Mouse (Mus musculus) heart, adult 2 months (tissue): ENCODE measurements around the gene Sh3tc1. TPM values are rescaled to one million over a fixed set of nuclear protein-coding genes. Genes with fewer than 3 reads are reported as not detected.
A peak's percentile ranks its signal among the peaks of the same experiment; 100 is the strongest.

Experiments
- DNase-seq, 2 experiments: peaks; one replicate each; pipeline ENCODE4 v3.0.0; 2021
- H3K27ac ChIP-seq: fragments of 200-600 bp; 2 replicates; pipeline ENCODE4 v1.8.1; 2022
- H3K27me3 ChIP-seq: fragments of 200-500 bp; 2 replicates; pipeline ENCODE4 v1.6.1; 2012; ENCODE audit warnings: mild to moderate bottlenecking, low read length, inconsistent platforms, mixed read lengths; ENCODE audit not compliant: control insufficient read depth, insufficient read depth
- H3K36me3 ChIP-seq: fragments of 200-500 bp; 2 replicates; pipeline ENCODE4 v1.6.1; 2012; ENCODE audit warnings: low read length, inconsistent platforms; ENCODE audit not compliant: control insufficient read depth, insufficient read depth
- H3K4me1 ChIP-seq: fragments of 200-500 bp; 2 replicates; pipeline ENCODE4 v1.6.1; 2011; ENCODE audit warnings: low read length; ENCODE audit not compliant: control insufficient read depth, insufficient read depth
- H3K4me3 ChIP-seq: fragments of 200-600 bp; 2 replicates; pipeline ENCODE4 v1.8.1; 2022
- H3K79me2 ChIP-seq: fragments of 200-500 bp; replicated peaks from 2 replicates; pipeline ENCODE4 v1.6.1; 2012; ENCODE audit warnings: mild to moderate bottlenecking, inconsistent platforms, low read length, moderate library complexity, mixed read lengths; ENCODE audit not compliant: control insufficient read depth, insufficient read depth
- H3K9ac ChIP-seq: fragments of 200-500 bp; 2 replicates; pipeline ENCODE4 v1.6.1; 2012; ENCODE audit warnings: low read depth, mild to moderate bottlenecking, control low read depth, inconsistent platforms, low read length, mixed read lengths
- CTCF ChIP-seq: fragments of 200-600 bp; IDR thresholded peaks from 2 replicates; pipeline ENCODE4 v1.8.1; 2022; ENCODE audit warnings: antibody characterized with exemption, mild to moderate bottlenecking, moderate library complexity
- EP300 ChIP-seq: fragments of 200-500 bp; IDR thresholded peaks from 2 replicates; pipeline ENCODE4 v1.6.1; 2011; ENCODE audit warnings: low read depth, low read length, control low read depth; ENCODE audit not compliant: insufficient read depth
- POLR2A ChIP-seq: fragments of 200-500 bp; IDR thresholded peaks from 2 replicates; pipeline ENCODE4 v1.6.1; 2011; ENCODE audit warnings: mild to moderate bottlenecking, low read depth, low read length, control low read depth; ENCODE audit not compliant: insufficient read depth
- WGBS: fragments of 180-500 bp; shearing (Covaris S2); methylation state at CpG from one replicate; pipeline ENCODE4 v1.1.7; 2018; 5-methylcytosine and 5-hydroxymethylcytosine counted together
- intact Hi-C: fragments of 180-260 bp; cut with DNase I; formaldehyde crosslinking; loops from one replicate; pipeline ENCODE4 v1.15.1; 2025
- long read RNA-seq: library from polyadenylated mRNA; stranded (forward); transcript quantifications from one replicate; pipeline ENCODE4 v2.0.0, GENCODE M21; 2021
- polyA plus RNA-seq: library from polyadenylated mRNA; depleted of rRNA; stranded (reverse); fragments of >200 nt; gene quantifications from 2 replicates; pipeline ENCODE4 v1.2.3, GENCODE M21; 2012; rRNA removed
- total RNA-seq, 2 experiments: library from RNA; stranded (reverse); gene quantifications; 2 replicates each; pipeline ENCODE4 v1.2.3; 2021

Sh3tc1 gene
- 1 to 10 TPM; 5.7 to 7.2 TPM for total RNA-seq
- polyA plus RNA-seq: 6.3 and 6.8 TPM in 2 replicates
- long read RNA-seq, full-length matches to known transcripts: 7 of 11 reads
- long read RNA-seq, partial matches to known transcripts: 2 of 11 reads
- long read RNA-seq, other reads (novel, unspliced or antisense): 2 of 11 reads

- H3K36me3 ChIP-seq: no peaks in the 10 kb centered on the region
- TF ChIP-seq POLR2A (no peak), EP300 (no peak), CTCF (no peak)
- H3K9ac ChIP-seq: no peak within 1 kb of the TSS
- intact Hi-C loops: no loop called here
- H3K4me3 ChIP-seq: no peak within 1 kb of the TSS
- H3K79me2 ChIP-seq: no peaks in the 10 kb centered on the region
- peak within 1 kb of the TSS; percentile 36; the same call in 1 of the 2 replicates for H3K27ac ChIP-seq
- 37% methylated on average over 10 of the region's 10 CpGs for WGBS
- DNase-seq: peak; percentile 55 to 74
- H3K4me1 ChIP-seq: peaks cover 31% of the 10 kb centered on the region
- no peaks in the 10 kb centered on the region for H3K27me3 ChIP-seq
These were observed at the start of gene Sh3tc1 for GRCm38 (mm10) chr5:35739536-35740278. Gene Sh3tc1 (minus strand): TSS chr5:35739987.

GRCm38 (mm10) chr5:35788719-35789118 is 48.9 kb upstream of the Sh3tc1 start:
- no peak overlapping the region for H3K4me3 ChIP-seq
- no peak for TF ChIP-seq CTCF
- no peak for TF ChIP-seq EP300
- TF ChIP-seq POLR2A: no peak
- intact Hi-C loops: no loop called here
- H3K27ac ChIP-seq: no peak overlapping the region
- no peaks in the 10 kb centered on the region for H3K79me2 ChIP-seq
- DNase-seq: no peak
- H3K4me1 ChIP-seq: peaks cover 6% of the 10 kb centered on the region; the same call in 1 of the 2 replicates
- no peak overlapping the region for H3K9ac ChIP-seq
- H3K36me3 ChIP-seq: no peaks in the 10 kb centered on the region
- H3K27me3 ChIP-seq: no peaks in the 10 kb centered on the region
- 64% methylated on average over 6 of the region's 6 CpGs for WGBS

- H3K27me3 ChIP-seq: no peaks in the 10 kb centered on the region
- intact Hi-C loops: no loop called here
- TF ChIP-seq POLR2A (no peak), EP300 (no peak), CTCF (no peak)
- no peak overlapping the region for H3K27ac ChIP-seq
- H3K4me3 ChIP-seq: no peak overlapping the region
- H3K9ac ChIP-seq: no peak overlapping the region
- no peak for DNase-seq
- H3K36me3 ChIP-seq: no peaks in the 10 kb centered on the region
- 79% methylated on average over 12 of the region's 12 CpGs for WGBS
- H3K79me2 ChIP-seq: no peaks in the 10 kb centered on the region
- peaks cover 6% of the 10 kb centered on the region; the same call in 1 of the 2 replicates for H3K4me1 ChIP-seq
These were observed 48.1 kb upstream of the Sh3tc1 start for GRCm38 (mm10) chr5:35787847-35788246.

GRCm38 (mm10) chr5:35785853-35786252 is 46.1 kb upstream of the Sh3tc1 start:
- Histone ChIP-seq H3K4me3 (no peak overlapping the region), H3K79me2 (no peaks in the 10 kb centered on the region), H3K9ac (no peak overlapping the region), H3K4me1 (peaks cover 6% of the 10 kb centered on the region; the same call in 1 of the 2 replicates), H3K36me3 (no peaks in the 10 kb centered on the region), H3K27me3 (no peaks in the 10 kb centered on the region), H3K27ac (no peak overlapping the region)
- TF ChIP-seq POLR2A (no peak), EP300 (no peak), CTCF (no peak)
- 44% methylated on average over 7 of the region's 7 CpGs for WGBS
- DNase-seq: no peak
- intact Hi-C loops: no loop called here

- Histone ChIP-seq H3K79me2 (peaks cover 1% of the 10 kb centered on the region; the same call in 1 of the 2 replicates), H3K27me3 (no peaks in the 10 kb centered on the region), H3K9ac (no peak overlapping the region), H3K4me3 (no peak overlapping the region), H3K36me3 (no peaks in the 10 kb centered on the region), H3K27ac (no peak overlapping the region), H3K4me1 (peaks cover 9% of the 10 kb centered on the region)
- TF ChIP-seq POLR2A (no peak), CTCF (no peak), EP300 (no peak)
- 67% methylated on average over 10 of the region's 10 CpGs for WGBS
- no peak for DNase-seq
- intact Hi-C loops: no loop called here
These were observed 42.9 kb upstream of the Sh3tc1 start for GRCm38 (mm10) chr5:35782648-35783180.

- peaks cover 3% of the 10 kb centered on the region; the same call in 1 of the 2 replicates for H3K79me2 ChIP-seq
- no peak overlapping the region for H3K9ac ChIP-seq
- peaks cover 9% of the 10 kb centered on the region for H3K4me1 ChIP-seq
- no peaks in the 10 kb centered on the region for H3K27me3 ChIP-seq
- no peak overlapping the region for H3K4me3 ChIP-seq
- no peak overlapping the region for H3K27ac ChIP-seq
- WGBS: 68% methylated on average over 3 of the region's 3 CpGs
- no peak for DNase-seq
- intact Hi-C loops: no loop called here
- no peaks in the 10 kb centered on the region for H3K36me3 ChIP-seq
- TF ChIP-seq EP300 (no peak), CTCF (no peak), POLR2A (no peak)
These were observed 41.3 kb upstream of the Sh3tc1 start for GRCm38 (mm10) chr5:35781116-35781515.
